Mouse (Mus musculus) intestine, embryonic 16.5 days (tissue): ENCODE measurements around the gene Sept1. TPM values are rescaled to one million over a fixed set of nuclear protein-coding genes. Genes with fewer than 3 reads are reported as not detected.

ENCODE experiments used
- ATAC-seq: fragments of 200-750 bp; cut with Nextera tagmentation; 2 replicates; pipeline ENCODE4 v1.8.0; 2017; ENCODE audit warnings: moderate TSS enrichment, moderate library complexity
- H3K27ac ChIP-seq: fragments of 300-500 bp; sonication (generic); 2 replicates; pipeline ENCODE4 v1.5.1; 2014; ENCODE audit warnings: mild to moderate bottlenecking, low read length
- H3K27me3 ChIP-seq: fragments of 300-500 bp; sonication (generic); replicated peaks from 2 replicates; pipeline ENCODE4 v1.6.1; 2014; ENCODE audit warnings: low read length, control low read depth, mixed read lengths; ENCODE audit not compliant: control insufficient read depth, insufficient read depth
- H3K36me3 ChIP-seq: fragments of 300-500 bp; sonication (generic); 2 replicates; pipeline ENCODE4 v1.6.1; 2014; ENCODE audit warnings: low read length, control low read depth; ENCODE audit not compliant: control insufficient read depth, insufficient read depth
- H3K4me1 ChIP-seq: fragments of 300-500 bp; sonication (generic); 2 replicates; pipeline ENCODE4 v1.6.1; 2014; ENCODE audit warnings: low read length, control low read depth, mixed read lengths; ENCODE audit not compliant: control insufficient read depth, insufficient read depth
- H3K4me2 ChIP-seq: fragments of 300-500 bp; sonication (generic); 2 replicates; pipeline ENCODE4 v1.6.1; 2014; ENCODE audit warnings: low read depth, low read length, control low read depth
- H3K4me3 ChIP-seq: fragments of 300-500 bp; sonication (generic); 2 replicates; pipeline ENCODE4 v1.5.1; 2014; ENCODE audit warnings: mild to moderate bottlenecking, low read length
- H3K9ac ChIP-seq: fragments of 300-500 bp; sonication (generic); 2 replicates; pipeline ENCODE4 v1.6.1; 2014; ENCODE audit warnings: low read depth, low read length
- H3K9me3 ChIP-seq: fragments of 300-500 bp; sonication (generic); 2 replicates; pipeline ENCODE4 v1.6.1; 2016; ENCODE audit warnings: low read length, control low read depth; ENCODE audit not compliant: control insufficient read depth
- WGBS: fragments of 180-500 bp; shearing (Covaris S2); extraction: QIAGEN DNeasy Blood & Tissue Kit; methylation state at CpG from one replicate; pipeline ENCODE4 v1.1.7; 2014; 5-methylcytosine and 5-hydroxymethylcytosine counted together
- polyA plus RNA-seq: library from polyadenylated mRNA; unstranded; fragments of >200 nt; fragmentation: Nextera tagmentation; extraction: Ambion mirVana; gene quantifications from 2 replicates; pipeline ENCODE4 v1.2.1, GENCODE M21; 2015

The Sept1 gene
- polyA plus RNA-seq, 1 experiment from 2014 or later: 16.3 TPM

DNA sequence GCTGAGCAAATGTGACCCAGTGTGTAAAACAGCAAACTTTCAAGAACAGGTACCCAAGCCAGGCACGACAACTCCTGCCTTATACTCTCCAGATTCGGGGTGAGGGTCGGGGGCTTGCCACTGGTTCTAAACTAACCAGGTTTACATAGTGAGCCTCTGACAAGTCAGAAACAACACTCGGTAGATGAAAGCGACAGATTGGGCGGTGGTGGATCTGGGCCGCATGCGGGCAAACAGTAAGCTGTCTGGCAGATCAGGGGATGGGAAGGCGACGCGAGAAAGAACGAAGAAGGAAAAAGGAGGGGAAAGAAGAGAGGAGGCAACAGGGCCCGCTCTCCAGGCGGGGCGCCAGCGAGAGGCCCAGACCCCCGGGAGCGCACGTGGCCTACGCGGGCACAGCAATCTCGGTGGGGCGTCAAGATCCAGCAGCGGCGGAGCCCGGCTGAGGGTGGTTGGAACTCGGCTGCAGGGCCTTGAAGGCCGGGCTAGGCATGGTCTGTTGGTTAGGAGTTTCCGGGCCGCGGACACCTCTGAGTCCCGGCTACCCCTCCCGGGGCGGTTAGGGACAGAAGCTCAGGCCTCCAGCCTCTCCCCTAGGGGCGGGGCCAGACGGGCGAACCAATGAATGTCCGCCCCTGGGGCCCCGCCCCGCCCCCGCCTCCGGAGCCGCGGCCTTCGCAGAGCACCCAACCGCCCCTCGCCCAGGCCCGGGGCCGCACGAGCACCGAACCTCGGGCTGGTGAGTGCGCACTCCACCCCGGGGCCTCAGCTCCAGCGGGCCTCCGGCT is 11.1 kb upstream of the Sept1 start, which contains the start of gene Zfp771:
Gene Zfp771 (plus strand): TSS at position 405 of the 788 bp plus-strand sequence.
- under 1% methylated on average over 54 of the region's 56 CpGs for WGBS
- no peaks in the 10 kb centered on the region for H3K9me3 ChIP-seq
- peaks cover 18% of the 10 kb centered on the region for H3K4me1 ChIP-seq
- H3K27me3 ChIP-seq: no peaks in the 10 kb centered on the region
- peak within 1 kb of the TSS; percentile 91 for H3K4me2 ChIP-seq
- H3K9ac ChIP-seq: peak within 1 kb of the TSS; percentile 96
- peak; percentile 98 for ATAC-seq
- H3K36me3 ChIP-seq: no peaks in the 10 kb centered on the region
- peak within 1 kb of the TSS; percentile 92 for H3K4me3 ChIP-seq
- peak within 1 kb of the TSS; percentile 97 for H3K27ac ChIP-seq

- Histone ChIP-seq H3K27me3 (no peaks in the 10 kb centered on the region), H3K36me3 (0 out of 2 replicates have a peak, but pooled peaks cover 1% of the 10 kb centered on the region), H3K4me1 (peaks cover 18% of the 10 kb centered on the region), H3K9me3 (no peaks in the 10 kb centered on the region), H3K4me2 (peak overlapping the region; percentile 91), H3K9ac (peak overlapping the region; percentile 96), H3K27ac (peak overlapping the region; percentile 97), H3K4me3 (no peak overlapping the region; the same call in 1 of the 2 replicates)
- no peak for ATAC-seq
- 41% methylated on average over 2 of the region's 2 CpGs for WGBS
These were observed 10.5 kb upstream of the Sept1 start for GRCm38 (mm10) chr7:127243361-127243867.

DNA sequence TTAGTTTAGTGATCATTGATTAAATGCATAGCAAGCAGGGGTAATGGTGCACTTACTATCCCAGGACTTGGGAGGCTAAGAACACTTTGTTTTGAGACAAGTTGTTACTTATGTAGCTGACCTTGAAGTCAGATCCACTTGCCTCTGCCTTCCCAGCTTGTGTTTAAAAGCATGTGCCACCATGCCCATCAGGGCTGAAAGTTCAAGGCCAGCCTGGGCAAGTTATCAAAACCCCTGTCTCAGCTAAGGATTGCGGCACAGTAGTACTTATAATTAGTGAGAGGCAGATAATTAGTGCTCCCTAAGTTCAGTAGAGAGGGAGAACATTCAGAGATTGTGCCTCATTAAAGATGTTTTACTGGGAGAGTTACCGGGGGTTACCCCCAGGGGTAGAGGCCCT is 1.8 kb upstream of the Sept1 start:
- no peak overlapping the region for H3K27ac ChIP-seq
- H3K9ac ChIP-seq: no peak overlapping the region
- no peak overlapping the region for H3K4me2 ChIP-seq
- no peaks in the 10 kb centered on the region for H3K27me3 ChIP-seq
- H3K4me1 ChIP-seq: peaks cover 22% of the 10 kb centered on the region
- WGBS: 93% methylated on average over 2 of the region's 2 CpGs
- peaks cover 31% of the 10 kb centered on the region for H3K36me3 ChIP-seq
- no peak overlapping the region for H3K4me3 ChIP-seq
- H3K9me3 ChIP-seq: no peaks in the 10 kb centered on the region
- no peak for ATAC-seq

- H3K4me2 ChIP-seq: peak overlapping the region; percentile 70
- no peak for ATAC-seq
- 3% methylated on average over 9 of the region's 9 CpGs for WGBS
- H3K27me3 ChIP-seq: no peaks in the 10 kb centered on the region
- H3K27ac ChIP-seq: peak overlapping the region; percentile 98
- peak overlapping the region; percentile 97 for H3K4me3 ChIP-seq
- H3K9ac ChIP-seq: peak overlapping the region; percentile 97
- H3K4me1 ChIP-seq: peaks cover 22% of the 10 kb centered on the region
- no peaks in the 10 kb centered on the region for H3K9me3 ChIP-seq
- peaks cover 31% of the 10 kb centered on the region for H3K36me3 ChIP-seq
These were observed 835 bp upstream of the Sept1 start for GRCm38 (mm10) chr7:127233765-127234164.

DNA sequence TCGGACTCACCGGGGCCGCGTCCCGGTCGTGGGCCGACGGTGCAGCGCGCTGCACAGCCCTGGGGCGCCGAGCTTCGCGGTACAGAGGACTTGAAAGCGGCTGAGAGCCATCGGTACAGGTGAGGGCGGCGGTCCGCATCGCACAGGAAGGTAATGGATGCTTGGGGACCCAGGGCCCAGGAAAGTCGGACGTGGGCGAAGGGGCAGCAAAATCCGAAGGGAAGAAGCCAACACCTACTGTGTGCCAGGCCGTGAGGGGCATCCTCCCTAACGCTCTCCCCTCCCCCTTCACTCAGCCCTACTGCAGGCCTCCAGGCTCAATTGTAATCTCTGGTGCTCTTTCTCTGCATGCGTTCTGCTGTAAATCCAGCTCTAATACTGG is 429 bp upstream of the Sept1 start:
- H3K4me2 ChIP-seq: peak overlapping the region; percentile 70
- no peaks in the 10 kb centered on the region for H3K27me3 ChIP-seq
- peaks cover 29% of the 10 kb centered on the region for H3K36me3 ChIP-seq
- peak overlapping the region; percentile 98 for H3K27ac ChIP-seq
- H3K9me3 ChIP-seq: no peaks in the 10 kb centered on the region
- peaks cover 22% of the 10 kb centered on the region for H3K4me1 ChIP-seq
- WGBS: 0% methylated on average over 27 of the region's 27 CpGs
- H3K9ac ChIP-seq: peak overlapping the region; percentile 97
- peak overlapping the region; percentile 97 for H3K4me3 ChIP-seq
- peak; percentile 64 for ATAC-seq

GRCm38 (mm10) chr7:127231826-127232621 is 906 bp downstream of the Sept1 start:
- H3K4me1 ChIP-seq: peaks cover 22% of the 10 kb centered on the region
- peak overlapping the region; percentile 98 for H3K27ac ChIP-seq
- 5% methylated on average over 20 of the region's 20 CpGs for WGBS
- no peaks in the 10 kb centered on the region for H3K9me3 ChIP-seq
- H3K4me3 ChIP-seq: peak overlapping the region; percentile 97
- peaks cover 22% of the 10 kb centered on the region for H3K36me3 ChIP-seq
- peak overlapping the region; percentile 97 for H3K9ac ChIP-seq
- H3K27me3 ChIP-seq: no peaks in the 10 kb centered on the region
- ATAC-seq: no peak
- peak overlapping the region; percentile 70 for H3K4me2 ChIP-seq

DNA sequence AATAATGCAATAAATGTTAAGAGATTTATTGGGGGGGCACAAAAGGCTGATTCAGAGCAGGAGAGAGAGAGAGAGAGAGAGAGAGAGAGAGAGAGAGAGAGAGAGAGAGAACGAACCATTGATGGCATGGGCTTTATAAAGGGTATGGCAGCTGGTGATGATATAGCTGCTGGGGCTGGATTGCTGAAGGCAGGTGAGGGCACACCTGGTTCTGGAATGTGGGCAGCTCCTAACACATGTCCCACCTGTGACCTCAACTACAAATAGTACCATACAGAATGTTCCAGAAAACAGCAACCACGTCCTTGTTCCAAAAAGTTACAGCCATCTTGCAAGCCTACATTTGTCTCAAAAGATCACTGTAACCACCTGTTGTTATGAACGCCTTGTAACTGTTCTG is 1.6 kb downstream of the Sept1 start:
- Histone ChIP-seq H3K27ac (no peak overlapping the region; the same call in 1 of the 2 replicates), H3K27me3 (no peaks in the 10 kb centered on the region), H3K4me2 (peak overlapping the region; percentile 70), H3K36me3 (peaks cover 16% of the 10 kb centered on the region), H3K9me3 (no peaks in the 10 kb centered on the region), H3K9ac (peak overlapping the region; percentile 97), H3K4me1 (peaks cover 22% of the 10 kb centered on the region), H3K4me3 (peak overlapping the region; percentile 97)
- 42% methylated on average over 3 of the region's 3 CpGs for WGBS
- no peak for ATAC-seq

GRCm38 (mm10) chr7:127228615-127229303 is 4.2 kb downstream of the Sept1 start:
- ATAC-seq: no peak

More at GRCm38 (mm10) chr7:127228615-127229303, 4.2 kb downstream of the Sept1 start:
- Histone ChIP-seq H3K27me3 (no peaks in the 10 kb centered on the region), H3K4me3 (no peak overlapping the region), H3K4me1 (peaks cover 13% of the 10 kb centered on the region), H3K9ac (no peak overlapping the region), H3K36me3 (0 out of 2 replicates have a peak, but pooled peaks cover 3% of the 10 kb centered on the region), H3K27ac (no peak overlapping the region), H3K4me2 (no peak overlapping the region), H3K9me3 (no peaks in the 10 kb centered on the region)
- WGBS: 64% methylated on average over 4 of the region's 4 CpGs
